Mouse (Mus musculus) G1E (cell line): ENCODE results near the gene Rnf187.

Experiments used
- CTCF ChIP-seq: IDR thresholded peaks from 2 replicates; pipeline ENCODE4 v1.5.1; 2012; ENCODE audit warnings: low read depth, low read length, inconsistent platforms, mixed read lengths
- GATA1 ChIP-seq: IDR thresholded peaks from 2 replicates; pipeline ENCODE4 v1.6.1; 2012; ENCODE audit warnings: borderline replicate concordance, low read length, inconsistent platforms, mixed read lengths
- GATA2 ChIP-seq: IDR thresholded peaks from 2 replicates; pipeline ENCODE4 v1.6.1; 2012; ENCODE audit warnings: low read depth, low read length, inconsistent platforms, borderline replicate concordance
- POLR2AphosphoS5 ChIP-seq: IDR thresholded peaks from 2 replicates; pipeline ENCODE4 v1.6.1; 2012; ENCODE audit warnings: low read depth, low read length, inconsistent platforms; ENCODE audit not compliant: insufficient replicate concordance
- TAL1 ChIP-seq: conservative IDR thresholded peaks from 2 replicates; pipeline ENCODE4 v1.6.1; 2012; ENCODE audit warnings: low read depth, low read length, inconsistent platforms, mixed read lengths

DNA sequence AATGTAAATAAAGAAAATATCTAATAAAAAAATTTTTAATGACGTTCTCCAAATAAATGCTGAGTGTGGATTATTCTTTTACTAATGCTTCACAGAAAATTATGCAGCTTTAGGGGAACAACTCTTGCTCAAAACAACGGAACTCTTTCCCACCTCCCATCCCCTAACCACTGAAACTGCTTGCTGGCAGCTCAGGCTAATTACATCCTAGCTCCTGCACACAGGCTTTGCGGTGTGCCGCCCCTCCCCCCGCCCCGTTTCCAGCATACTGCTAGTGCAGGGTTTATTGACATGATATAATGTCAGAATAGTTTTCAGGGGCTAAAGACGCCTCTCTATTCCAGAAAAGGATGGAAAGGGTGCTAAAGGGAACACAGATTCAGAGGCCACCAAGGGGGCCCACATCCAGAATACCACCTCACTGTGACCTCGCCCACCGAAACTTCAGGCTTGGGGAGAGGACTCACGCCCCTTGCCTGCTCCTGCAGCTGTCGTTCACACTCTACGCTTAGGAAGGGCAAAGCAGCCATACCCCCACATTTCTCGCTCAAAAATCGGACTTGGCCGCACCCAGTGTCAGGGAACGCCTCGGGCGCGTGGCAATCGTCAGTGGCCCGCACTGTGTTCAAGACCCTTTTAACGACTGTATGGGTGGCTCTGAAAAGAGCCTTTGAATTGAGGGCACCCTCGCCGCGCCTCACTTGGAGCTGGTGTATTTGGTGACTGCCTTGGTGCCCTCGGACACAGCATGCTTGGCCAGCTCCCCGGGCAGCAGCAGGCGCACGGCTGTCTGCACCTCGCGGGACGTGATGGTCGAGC, 14.8 kb upstream of the Rnf187 start:
- TF ChIP-seq CTCF (no peak), TAL1 (no peak), GATA1 (no peak), POLR2AphosphoS5 (no peak), GATA2 (no peak)
